Mouse (Mus musculus) heart, adult 2 months (tissue): ENCODE results near the gene Grhl3. TPM values are rescaled to one million over a fixed set of nuclear protein-coding genes. Genes with fewer than 3 reads are reported as not detected.
A peak's percentile ranks its signal among the peaks of the same experiment; 100 is the strongest.

Source experiments
- DNase-seq, 2 experiments: peaks; one replicate each; pipeline ENCODE4 v3.0.0; 2021
- H3K27ac ChIP-seq: fragments of 200-600 bp; 2 replicates; pipeline ENCODE4 v1.8.1; 2022
- H3K27me3 ChIP-seq: fragments of 200-500 bp; 2 replicates; pipeline ENCODE4 v1.6.1; 2012; ENCODE audit warnings: mild to moderate bottlenecking, low read length, inconsistent platforms, mixed read lengths; ENCODE audit not compliant: control insufficient read depth, insufficient read depth
- H3K36me3 ChIP-seq: fragments of 200-500 bp; 2 replicates; pipeline ENCODE4 v1.6.1; 2012; ENCODE audit warnings: low read length, inconsistent platforms; ENCODE audit not compliant: control insufficient read depth, insufficient read depth
- H3K4me1 ChIP-seq: fragments of 200-500 bp; 2 replicates; pipeline ENCODE4 v1.6.1; 2011; ENCODE audit warnings: low read length; ENCODE audit not compliant: control insufficient read depth, insufficient read depth
- H3K4me3 ChIP-seq: fragments of 200-600 bp; 2 replicates; pipeline ENCODE4 v1.8.1; 2022
- H3K79me2 ChIP-seq: fragments of 200-500 bp; replicated peaks from 2 replicates; pipeline ENCODE4 v1.6.1; 2012; ENCODE audit warnings: mild to moderate bottlenecking, inconsistent platforms, low read length, moderate library complexity, mixed read lengths; ENCODE audit not compliant: control insufficient read depth, insufficient read depth
- H3K9ac ChIP-seq: fragments of 200-500 bp; 2 replicates; pipeline ENCODE4 v1.6.1; 2012; ENCODE audit warnings: low read depth, mild to moderate bottlenecking, control low read depth, inconsistent platforms, low read length, mixed read lengths
- CTCF ChIP-seq: fragments of 200-600 bp; IDR thresholded peaks from 2 replicates; pipeline ENCODE4 v1.8.1; 2022; ENCODE audit warnings: antibody characterized with exemption, mild to moderate bottlenecking, moderate library complexity
- EP300 ChIP-seq: fragments of 200-500 bp; IDR thresholded peaks from 2 replicates; pipeline ENCODE4 v1.6.1; 2011; ENCODE audit warnings: low read depth, low read length, control low read depth; ENCODE audit not compliant: insufficient read depth
- POLR2A ChIP-seq: fragments of 200-500 bp; IDR thresholded peaks from 2 replicates; pipeline ENCODE4 v1.6.1; 2011; ENCODE audit warnings: mild to moderate bottlenecking, low read depth, low read length, control low read depth; ENCODE audit not compliant: insufficient read depth
- WGBS: fragments of 180-500 bp; shearing (Covaris S2); methylation state at CpG from one replicate; pipeline ENCODE4 v1.1.7; 2018; 5-methylcytosine and 5-hydroxymethylcytosine counted together
- intact Hi-C: fragments of 180-260 bp; cut with DNase I; formaldehyde crosslinking; loops from one replicate; pipeline ENCODE4 v1.15.1; 2025
- polyA plus RNA-seq: library from polyadenylated mRNA; depleted of rRNA; stranded (reverse); fragments of >200 nt; gene quantifications from 2 replicates; pipeline ENCODE4 v1.2.3, GENCODE M21; 2012
- total RNA-seq, 2 experiments: library from RNA; stranded (reverse); gene quantifications; 2 replicates each; pipeline ENCODE4 v1.2.3; 2021

Gene Grhl3
- total and polyA plus RNA-seq, 3 experiments = 0.04 to 0.14 (median 0.08) TPM

DNA sequence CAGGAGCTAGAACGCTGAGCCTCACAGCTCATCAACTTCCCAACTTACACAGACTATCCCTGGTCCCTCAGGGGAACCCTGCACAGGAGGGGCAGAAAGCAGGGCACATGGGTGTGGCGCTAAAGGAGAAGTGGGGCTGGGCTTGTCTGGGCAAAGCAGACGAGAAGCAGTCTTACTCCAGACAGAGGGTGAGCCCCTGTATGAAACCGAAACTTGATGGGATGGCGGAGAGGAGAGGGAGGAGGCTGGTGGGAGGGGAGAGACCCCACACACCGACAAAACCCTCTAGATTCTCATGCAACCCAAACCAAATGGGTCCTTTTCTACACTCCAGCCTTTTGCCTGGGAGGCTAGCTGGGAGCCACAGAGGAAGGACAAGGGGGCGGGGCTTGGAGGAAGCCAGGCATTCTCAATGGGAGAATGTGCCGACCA, 28.3 kb downstream of the Grhl3 start:
- Histone ChIP-seq H3K9ac (peak overlapping the region; percentile 5; the same call in 1 of the 2 replicates), H3K4me3 (peak overlapping the region; percentile 5), H3K27ac (peak overlapping the region; percentile 17), H3K27me3 (no peaks in the 10 kb centered on the region), H3K36me3 (no peaks in the 10 kb centered on the region), H3K4me1 (no peaks in the 10 kb centered on the region; the same call in 1 of the 2 replicates), H3K79me2 (no peaks in the 10 kb centered on the region)
- TF ChIP-seq EP300 = no peak
- TF ChIP-seq POLR2A = no peak
- no peak for TF ChIP-seq CTCF
- intact Hi-C loops = no loop called here
- WGBS = 14% methylated on average over 8 of the region's 8 CpGs
- DNase-seq = peak; percentile 49 to 60

DNA sequence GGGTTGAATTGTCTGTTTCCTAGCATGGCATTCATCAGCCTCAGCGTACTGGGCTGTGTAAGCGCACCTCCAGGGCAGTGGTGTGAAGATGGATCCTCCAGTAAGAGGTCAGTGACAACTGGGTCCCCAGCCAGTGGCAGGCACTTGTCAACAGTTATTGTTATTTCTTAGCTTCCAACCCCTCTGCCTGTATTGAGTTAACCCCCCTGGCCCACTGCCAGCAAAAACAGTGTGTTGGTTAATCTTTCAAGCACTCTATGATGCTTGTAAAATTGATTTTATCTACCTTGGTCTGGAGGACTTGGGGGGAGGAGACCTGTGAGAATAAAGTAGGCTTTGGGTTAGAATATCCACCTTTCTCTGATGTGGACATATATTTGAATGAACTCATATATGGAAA, 29.1 kb downstream of the Grhl3 start:
- no peak for DNase-seq
- H3K4me1 ChIP-seq = no peaks in the 10 kb centered on the region; the same call in 1 of the 2 replicates
- no peaks in the 10 kb centered on the region for H3K79me2 ChIP-seq
- no peaks in the 10 kb centered on the region for H3K27me3 ChIP-seq
- H3K36me3 ChIP-seq = no peaks in the 10 kb centered on the region
- no peak for TF ChIP-seq EP300
- no peak for TF ChIP-seq CTCF
- TF ChIP-seq POLR2A = no peak
- H3K27ac ChIP-seq = no peak overlapping the region
- no peak overlapping the region for H3K9ac ChIP-seq
- intact Hi-C loops = no loop called here
- H3K4me3 ChIP-seq = no peak overlapping the region
- 81% methylated on average over 2 of the region's 2 CpGs for WGBS

DNA sequence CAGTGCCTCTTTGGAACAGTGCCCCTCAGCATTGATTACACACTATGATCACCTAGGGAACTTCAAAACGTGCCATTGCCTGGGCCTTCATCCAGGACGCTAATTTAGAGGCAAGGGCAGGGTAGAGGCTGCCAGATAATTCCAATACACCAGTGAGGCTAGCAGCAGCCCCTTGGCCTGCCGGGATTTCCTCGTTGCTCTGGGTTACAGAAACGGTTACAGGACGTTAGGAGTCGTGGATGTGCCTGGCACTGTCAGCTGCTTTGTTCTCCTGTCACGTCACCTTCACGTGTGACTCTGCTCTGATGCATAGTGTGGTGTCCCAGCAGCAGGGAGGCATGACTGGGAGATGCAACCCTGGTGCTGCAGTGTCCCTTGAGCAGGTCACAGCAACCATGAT, 33.4 kb downstream of the Grhl3 start:
- TF ChIP-seq CTCF (no peak), EP300 (no peak), POLR2A (no peak)
- Histone ChIP-seq H3K9ac (no peak overlapping the region), H3K27me3 (no peaks in the 10 kb centered on the region), H3K36me3 (no peaks in the 10 kb centered on the region), H3K4me1 (no peaks in the 10 kb centered on the region; the same call in 1 of the 2 replicates), H3K4me3 (no peak overlapping the region), H3K79me2 (no peaks in the 10 kb centered on the region), H3K27ac (no peak overlapping the region)
- DNase-seq = no peak
- intact Hi-C loops = no loop called here
- 56% methylated on average over 9 of the region's 9 CpGs for WGBS

DNA sequence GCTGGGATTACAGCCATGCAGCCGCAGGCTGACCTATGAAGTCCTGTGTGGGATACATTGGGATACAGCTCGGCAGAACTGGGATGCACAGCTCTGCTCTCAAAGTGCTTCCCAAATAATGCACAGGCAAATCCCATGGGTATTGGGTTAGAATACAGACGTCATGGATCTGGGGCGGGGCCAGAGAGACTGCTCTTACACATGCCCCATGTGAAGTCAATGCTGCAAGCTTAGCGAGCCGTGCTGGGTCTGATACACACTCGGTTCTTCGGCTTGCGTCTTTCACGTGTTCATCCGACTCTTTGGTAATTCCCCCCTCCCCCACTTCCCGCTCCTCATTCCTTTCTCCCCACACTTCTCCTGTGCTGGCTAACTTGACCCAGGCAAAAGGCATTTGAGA, 34.4 kb downstream of the Grhl3 start:
- intact Hi-C loops = no loop called here
- TF ChIP-seq EP300 (no peak), POLR2A (no peak), CTCF (no peak)
- H3K27me3 ChIP-seq = no peaks in the 10 kb centered on the region
- no peaks in the 10 kb centered on the region for H3K36me3 ChIP-seq
- no peak for DNase-seq
- no peak overlapping the region for H3K9ac ChIP-seq
- WGBS = 74% methylated on average over 12 of the region's 12 CpGs
- H3K27ac ChIP-seq = no peak overlapping the region
- H3K79me2 ChIP-seq = no peaks in the 10 kb centered on the region
- no peak overlapping the region for H3K4me3 ChIP-seq
- H3K4me1 ChIP-seq = no peaks in the 10 kb centered on the region

DNA sequence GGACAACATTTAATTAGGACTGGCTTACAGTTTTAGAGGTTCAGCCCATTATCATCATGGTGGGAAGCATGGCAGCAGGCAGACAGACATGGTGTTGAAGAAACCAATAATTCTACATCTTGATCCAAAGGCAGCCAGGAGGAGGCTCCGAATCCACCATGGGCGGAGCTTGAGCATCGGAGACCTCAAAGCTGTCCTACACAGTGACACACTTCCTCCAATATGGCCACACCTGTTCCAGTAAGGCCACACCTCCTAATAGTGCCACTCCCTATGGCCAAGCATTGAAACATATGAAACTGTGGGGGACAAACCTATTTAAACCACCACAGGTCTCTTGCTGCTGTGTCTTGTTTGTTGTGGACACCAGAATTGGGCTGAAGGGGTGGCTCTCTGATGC, 38.4 kb downstream of the Grhl3 start:
- H3K4me1 ChIP-seq = no peaks in the 10 kb centered on the region
- no peak overlapping the region for H3K9ac ChIP-seq
- no peak for TF ChIP-seq EP300
- no peak for TF ChIP-seq POLR2A
- no peak for TF ChIP-seq CTCF
- no peak overlapping the region for H3K27ac ChIP-seq
- intact Hi-C loops = no loop called here
- H3K4me3 ChIP-seq = no peak overlapping the region
- 95% methylated on average over 3 of the region's 3 CpGs for WGBS
- no peaks in the 10 kb centered on the region for H3K79me2 ChIP-seq
- no peaks in the 10 kb centered on the region for H3K27me3 ChIP-seq
- no peaks in the 10 kb centered on the region for H3K36me3 ChIP-seq
- DNase-seq = no peak

DNA sequence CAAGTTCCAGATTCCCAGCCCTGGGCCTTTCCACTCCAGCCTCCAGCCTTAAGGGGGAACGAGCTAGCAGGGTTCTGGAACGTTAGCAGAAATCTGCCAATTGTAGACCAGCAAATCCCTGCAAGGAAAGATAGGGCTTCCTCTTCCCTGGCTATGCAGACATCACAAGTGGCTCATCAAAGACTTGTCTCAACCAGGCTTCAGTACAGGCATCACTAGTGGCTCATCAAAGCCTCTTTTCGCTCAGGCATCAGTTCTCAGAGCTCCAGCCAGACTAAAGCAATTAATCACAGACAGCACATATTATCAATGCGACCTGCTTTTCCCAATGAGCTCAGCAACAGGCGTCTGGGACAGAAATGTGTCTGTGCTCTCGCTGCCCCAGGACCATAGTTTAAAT, 40.4 kb downstream of the Grhl3 start:
- 60% methylated on average over 6 of the region's 6 CpGs for WGBS
- Histone ChIP-seq H3K79me2 (no peaks in the 10 kb centered on the region), H3K4me1 (no peaks in the 10 kb centered on the region), H3K9ac (no peak overlapping the region), H3K36me3 (no peaks in the 10 kb centered on the region), H3K4me3 (no peak overlapping the region), H3K27me3 (no peaks in the 10 kb centered on the region), H3K27ac (no peak overlapping the region)
- DNase-seq = no peak
- TF ChIP-seq POLR2A (no peak), CTCF (no peak)
- intact Hi-C loops = no loop called here
